ENCODE assay signal across 15 mouse cellular contexts in genomic region chr1:20131786-20132596, GRCm38 (mm10).
DNase-seq lines count a peak whose midpoint lies in the region; ATAC-seq lines count a peak whose summit lies in the region.
"Had no signal": no experiment of that assay in that cellular context is flagged by ENCODE, and none has a peak within 500 bp of the region (broad histone marks: within the 10 kb centered on the region; RNA-seq: fewer than 3 reads in every experiment).

No protein-coding gene starts in this region.

- peak; percentile 24 for DNase-seq in forebrain, embryonic 10.5 days (ENCODE audit: extremely low spot score, low spot score)
- DNase-seq in midbrain, embryonic 10.5 days (ENCODE audit: low spot score): peak; percentile 34
- peak; percentile 61 for DNase-seq in embryonic facial prominence, embryonic 11.5 days (ENCODE audit: low spot score)
- DNase-seq in frontal cortex, postnatal 10 days (ENCODE audit: low spot score in 2 of 2): no peak
- no peak for DNase-seq in urinary bladder, postnatal 10 days (ENCODE audit: low spot score)
- DNase-seq: adrenal gland, adult 2 months; gastrocnemius, postnatal 14 days; heart, postnatal 4 days; lung, postnatal 36 days; right cerebral cortex, postnatal 25 days; thymus, adult 18-20 months had no signal

- H3K4me3 ChIP-seq in forebrain, embryonic 10.5 days: no peak overlapping the region
- H3K4me3 ChIP-seq in forebrain, embryonic 12.5 days (replicated peaks): no peak overlapping the region
- H3K4me3 ChIP-seq in midbrain, embryonic 10.5 days: no peak overlapping the region
- no peak overlapping the region for H3K4me3 ChIP-seq in midbrain, embryonic 15.5 days
- H3K4me3 ChIP-seq in embryonic facial prominence, embryonic 11.5 days (ENCODE audit: low read depth, low read length): no peak overlapping the region
- H3K4me3 ChIP-seq in liver, embryonic 16.5 days (ENCODE audit: low read depth, low read length): no peak overlapping the region
- H3K4me3 ChIP-seq: heart, embryonic 10.5 days had no signal

- peaks cover 5% of the 10 kb centered on the region; the same call in 1 of the 2 replicates for H3K27me3 ChIP-seq in forebrain, embryonic 10.5 days (ENCODE audit: poor library complexity, severe bottlenecking)
- 0 out of 2 replicates have a peak, but pooled peaks cover 3% of the 10 kb centered on the region for H3K27me3 ChIP-seq in forebrain, embryonic 12.5 days
- H3K27me3 ChIP-seq in midbrain, embryonic 10.5 days (ENCODE audit: low read depth, poor library complexity, severe bottlenecking): peaks cover 44% of the 10 kb centered on the region
- no peaks in the 10 kb centered on the region for H3K27me3 ChIP-seq in midbrain, embryonic 15.5 days (replicated peaks)
- H3K27me3 ChIP-seq in embryonic facial prominence, embryonic 11.5 days (ENCODE audit: control insufficient read depth, insufficient read depth, low read length): no peaks in the 10 kb centered on the region
- H3K27me3 ChIP-seq in liver, embryonic 16.5 days (ENCODE audit: control insufficient read depth, insufficient read depth, low read depth, low read length): no peaks in the 10 kb centered on the region

- ATAC-seq in forebrain, embryonic 12.5 days (ENCODE audit: low FRiP score): no peak; the same call in 1 of the 2 replicates
- ATAC-seq in midbrain, embryonic 15.5 days (replicated peaks): no peak
- no peak for ATAC-seq in embryonic facial prominence, embryonic 11.5 days (replicated peaks; ENCODE audit: insufficient number of reproducible peaks, low FRiP score, low TSS enrichment, low read depth)
- ATAC-seq in liver, embryonic 16.5 days (ENCODE audit: low read depth): peak; percentile 95

- peaks cover 17% of the 10 kb centered on the region; the same call in 1 of the 2 replicates for H3K4me1 ChIP-seq in forebrain, embryonic 10.5 days
- no peaks in the 10 kb centered on the region for H3K4me1 ChIP-seq in forebrain, embryonic 12.5 days
- H3K4me1 ChIP-seq in midbrain, embryonic 10.5 days: peaks cover 16% of the 10 kb centered on the region
- H3K4me1 ChIP-seq in midbrain, embryonic 15.5 days: no peaks in the 10 kb centered on the region
- no peaks in the 10 kb centered on the region for H3K4me1 ChIP-seq in embryonic facial prominence, embryonic 11.5 days (ENCODE audit: control insufficient read depth, insufficient read depth, low read length)
- no peaks in the 10 kb centered on the region for H3K4me1 ChIP-seq in liver, embryonic 16.5 days (ENCODE audit: control insufficient read depth, low read depth, low read length)
- H3K4me1 ChIP-seq: heart, embryonic 10.5 days had no signal

- 53% methylated on average over 6 of the region's 6 CpGs for WGBS in forebrain, embryonic 10.5 days
- 62% methylated on average over 6 of the region's 6 CpGs for WGBS in forebrain, embryonic 12.5 days
- WGBS in midbrain, embryonic 10.5 days: 61% methylated on average over 6 of the region's 6 CpGs
- 42% methylated on average over 6 of the region's 6 CpGs for WGBS in midbrain, embryonic 15.5 days
- WGBS in embryonic facial prominence, embryonic 11.5 days: 32% methylated on average over 6 of the region's 6 CpGs
- 56% methylated on average over 6 of the region's 6 CpGs for WGBS in liver, embryonic 16.5 days (ENCODE audit: insufficient replicate concordance)

- no peaks in the 10 kb centered on the region for H3K36me3 ChIP-seq in forebrain, embryonic 10.5 days (replicated peaks)
- no peaks in the 10 kb centered on the region for H3K36me3 ChIP-seq in forebrain, embryonic 12.5 days (replicated peaks)
- no peaks in the 10 kb centered on the region for H3K36me3 ChIP-seq in midbrain, embryonic 10.5 days
- H3K36me3 ChIP-seq in midbrain, embryonic 15.5 days (replicated peaks): no peaks in the 10 kb centered on the region
- H3K36me3 ChIP-seq in embryonic facial prominence, embryonic 11.5 days (replicated peaks; ENCODE audit: control insufficient read depth, insufficient read depth, low read depth, low read length): no peaks in the 10 kb centered on the region
- no peaks in the 10 kb centered on the region for H3K36me3 ChIP-seq in liver, embryonic 16.5 days (ENCODE audit: control insufficient read depth, insufficient read depth)
- H3K36me3 ChIP-seq: heart, embryonic 10.5 days had no signal

- H3K9ac ChIP-seq in forebrain, embryonic 12.5 days: no peak overlapping the region
- H3K9ac ChIP-seq in midbrain, embryonic 15.5 days: no peak overlapping the region
- H3K9ac ChIP-seq in embryonic facial prominence, embryonic 11.5 days (replicated peaks; ENCODE audit: low read length): no peak overlapping the region
- no peak overlapping the region for H3K9ac ChIP-seq in liver, embryonic 16.5 days (ENCODE audit: low read depth, low read length)

- no peak overlapping the region for H3K27ac ChIP-seq in forebrain, embryonic 10.5 days
- no peak overlapping the region for H3K27ac ChIP-seq in forebrain, embryonic 12.5 days
- H3K27ac ChIP-seq in midbrain, embryonic 10.5 days (replicated peaks): no peak overlapping the region
- H3K27ac ChIP-seq in midbrain, embryonic 15.5 days: no peak overlapping the region
- H3K27ac ChIP-seq in embryonic facial prominence, embryonic 11.5 days (replicated peaks; ENCODE audit: low read depth, low read length): no peak overlapping the region
- H3K27ac ChIP-seq in liver, embryonic 16.5 days (ENCODE audit: low read length): peak overlapping the region; percentile 63
- H3K27ac ChIP-seq: heart, embryonic 10.5 days had no signal

- H3K9me3 ChIP-seq in forebrain, embryonic 10.5 days: no peaks in the 10 kb centered on the region
- no peaks in the 10 kb centered on the region for H3K9me3 ChIP-seq in forebrain, embryonic 12.5 days
- H3K9me3 ChIP-seq in midbrain, embryonic 10.5 days (replicated peaks): no peaks in the 10 kb centered on the region
- H3K9me3 ChIP-seq in midbrain, embryonic 15.5 days: no peaks in the 10 kb centered on the region
- H3K9me3 ChIP-seq in embryonic facial prominence, embryonic 11.5 days (replicated peaks; ENCODE audit: control insufficient read depth, low read length): no peaks in the 10 kb centered on the region
- H3K9me3 ChIP-seq in liver, embryonic 16.5 days (replicated peaks; ENCODE audit: control insufficient read depth, low read length): no peaks in the 10 kb centered on the region
- H3K9me3 ChIP-seq: heart, embryonic 10.5 days had no signal

- no peak overlapping the region for H3K4me2 ChIP-seq in forebrain, embryonic 12.5 days
- H3K4me2 ChIP-seq in midbrain, embryonic 15.5 days: no peak overlapping the region
- H3K4me2 ChIP-seq in embryonic facial prominence, embryonic 11.5 days (ENCODE audit: low read depth, low read length): no peak overlapping the region
- H3K4me2 ChIP-seq in liver, embryonic 16.5 days (ENCODE audit: low read depth, low read length): no peak overlapping the region

Comparison
In these comparisons a context has a peak if more than half of its experiments do, and no peak if none do; other contexts are left out.
1. DNase-seq: peak in forebrain, embryonic 10.5 days (single experiment), midbrain, embryonic 10.5 days (single experiment) and embryonic facial prominence, embryonic 11.5 days (single experiment); none in frontal cortex, postnatal 10 days (0 of 2) and urinary bladder, postnatal 10 days (single experiment).